Mouse (Mus musculus) hindbrain, postnatal 0 days (tissue): ENCODE data around the gene Pprc1. TPM values are rescaled to one million over a fixed set of nuclear protein-coding genes. Genes with fewer than 3 reads are reported as not detected.
A peak's percentile ranks its signal among the peaks of the same experiment; 100 is the strongest.

Experiments
- ATAC-seq: fragments of 200-750 bp; cut with Nextera tagmentation; 2 replicates; pipeline ENCODE4 v1.8.0; 2017; ENCODE audit warnings: mild to moderate bottlenecking, moderate TSS enrichment, moderate library complexity
- DNase-seq: peaks from one replicate; pipeline ENCODE4 v3.0.0-alpha.2; 2015; ENCODE audit warnings: low spot score
- H3K27ac ChIP-seq: fragments of 300-500 bp; sonication (generic); 2 replicates; pipeline ENCODE4 v1.5.1; 2014; ENCODE audit warnings: mild to moderate bottlenecking
- H3K27me3 ChIP-seq: fragments of 300-500 bp; sonication (generic); 2 replicates; pipeline ENCODE4 v1.6.1; 2014; ENCODE audit warnings: low read length, mixed read lengths; ENCODE audit not compliant: insufficient read depth
- H3K36me3 ChIP-seq: fragments of 300-500 bp; sonication (generic); 2 replicates; pipeline ENCODE4 v1.6.1; 2014; ENCODE audit warnings: low read length, mixed read lengths; ENCODE audit not compliant: insufficient read depth
- H3K4me1 ChIP-seq: fragments of 300-500 bp; sonication (generic); 2 replicates; pipeline ENCODE4 v1.6.1; 2014; ENCODE audit warnings: antibody characterized with exemption, low read length, mixed read lengths; ENCODE audit not compliant: insufficient read depth
- H3K4me2 ChIP-seq: fragments of 300-500 bp; sonication (generic); 2 replicates; pipeline ENCODE4 v1.6.1; 2014; ENCODE audit warnings: low read depth, mild to moderate bottlenecking, low read length, moderate library complexity, mixed read lengths
- H3K4me3 ChIP-seq: fragments of 300-500 bp; sonication (generic); 2 replicates; pipeline ENCODE4 v1.5.1; 2014; ENCODE audit warnings: low read length
- H3K9ac ChIP-seq: fragments of 300-500 bp; sonication (generic); replicated peaks from 2 replicates; pipeline ENCODE4 v1.6.1; 2014; ENCODE audit warnings: mild to moderate bottlenecking, low read length, moderate library complexity, mixed read lengths
- H3K9me3 ChIP-seq: fragments of 300-500 bp; sonication (generic); 2 replicates; pipeline ENCODE4 v1.6.1; 2016; ENCODE audit warnings: low read length, mixed read lengths
- CTCF ChIP-seq: IDR thresholded peaks from 2 replicates; pipeline ENCODE4 v1.5.1; 2016; ENCODE audit warnings: antibody characterized with exemption, control low read depth, low read depth
- whole genome bisulfite sequencing: fragments of 180-500 bp; shearing (Covaris S2); extraction: QIAGEN DNeasy Blood & Tissue Kit; methylation state at CpG from one replicate; pipeline ENCODE4 v1.1.7; 2014; 5-methylcytosine and 5-hydroxymethylcytosine counted together
- polyA plus RNA-seq: library from polyadenylated mRNA; unstranded; fragments of >200 nt; fragmentation: Nextera tagmentation; extraction: Ambion mirVana; gene quantifications from 2 replicates; pipeline ENCODE4 v1.2.1, GENCODE M21; 2015
- total RNA-seq: library from RNA; depleted of rRNA; stranded (reverse); fragments of >200 nt; gene quantifications from 2 replicates; pipeline ENCODE4 v1.2.3, GENCODE M21; 2014

Gene Pprc1
- total and polyA plus RNA-seq, 2 experiments from 2014 or later: 9.0 to 9.3 TPM

GRCm38 (mm10) chr19:46026567-46026966 lies 18.1 kb upstream of the Pprc1 start:
- WGBS: 38% methylated on average over 8 of the region's 8 CpGs
- Histone ChIP-seq H3K27ac (no peak overlapping the region), H3K36me3 (no peaks in the 10 kb centered on the region; the same call in 1 of the 2 replicates), H3K4me3 (no peak overlapping the region), H3K4me1 (no peaks in the 10 kb centered on the region), H3K27me3 (no peaks in the 10 kb centered on the region), H3K4me2 (no peak overlapping the region), H3K9ac (0 out of 2 replicates have a peak overlapping the region, but pooled peaks have one; percentile 9), H3K9me3 (no peaks in the 10 kb centered on the region)
- DNase-seq (no peak), ATAC-seq (no peak)
- TF ChIP-seq CTCF: no peak

GRCm38 (mm10) chr19:46028747-46029320 lies 15.9 kb upstream of the Pprc1 start:
- Histone ChIP-seq H3K9ac (no peak overlapping the region), H3K36me3 (peaks cover 23% of the 10 kb centered on the region), H3K9me3 (no peaks in the 10 kb centered on the region), H3K4me3 (no peak overlapping the region), H3K27ac (no peak overlapping the region), H3K4me1 (no peaks in the 10 kb centered on the region), H3K4me2 (no peak overlapping the region), H3K27me3 (no peaks in the 10 kb centered on the region)
- DNase-seq (no peak), ATAC-seq (no peak)
- TF ChIP-seq CTCF: peak; percentile 39
- WGBS: 75% methylated on average over 11 of the region's 11 CpGs

- H3K27me3 ChIP-seq: no peaks in the 10 kb centered on the region
- H3K27ac ChIP-seq: no peak overlapping the region
- ATAC-seq: no peak
- H3K36me3 ChIP-seq: peaks cover 31% of the 10 kb centered on the region
- 95% methylated on average over 1 of the region's 1 CpGs for WGBS
- H3K4me2 ChIP-seq: no peak overlapping the region
- H3K9me3 ChIP-seq: no peaks in the 10 kb centered on the region
- TF ChIP-seq CTCF: no peak
- no peak overlapping the region for H3K4me3 ChIP-seq
- H3K9ac ChIP-seq: no peak overlapping the region
- no peaks in the 10 kb centered on the region for H3K4me1 ChIP-seq
- no peak for DNase-seq
These were observed 15.0 kb upstream of the Pprc1 start for GRCm38 (mm10) chr19:46029652-46030051.

DNA sequence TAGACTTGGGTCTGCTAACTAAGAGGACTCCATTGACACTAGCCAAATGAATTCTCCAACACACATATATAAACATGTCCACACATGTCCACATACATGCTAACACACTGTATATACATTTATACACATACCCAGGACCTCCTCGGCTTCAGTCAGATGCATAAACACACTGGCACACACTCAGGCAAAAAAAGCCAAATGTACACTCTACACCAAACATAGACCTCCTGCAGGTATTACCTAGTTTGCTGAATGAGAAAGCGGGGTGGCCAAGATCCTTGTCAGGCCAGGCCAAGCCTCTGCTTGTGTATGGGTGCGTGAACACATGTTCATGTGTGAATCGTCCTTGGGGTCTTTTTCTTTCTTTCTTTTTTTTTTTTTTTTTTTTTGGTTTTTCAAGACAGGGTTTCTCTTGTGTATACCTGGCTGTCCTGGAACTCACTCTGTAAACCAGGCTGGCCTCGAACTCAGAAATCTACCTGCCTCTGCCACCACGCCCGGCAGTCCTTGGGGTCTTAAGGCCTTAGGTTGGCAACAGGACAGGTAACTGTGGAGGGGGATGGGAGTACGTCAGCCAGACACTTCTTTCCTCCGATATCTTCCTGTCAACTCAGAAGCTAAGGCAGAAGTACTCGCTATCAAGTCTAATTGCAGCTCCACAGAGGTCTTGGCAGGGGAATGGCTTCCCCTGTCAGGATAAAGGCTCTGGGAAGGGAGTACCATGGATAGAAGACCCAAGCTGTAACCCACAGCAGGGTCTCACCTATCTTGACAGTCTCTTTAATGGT lies 14.3 kb upstream of the Pprc1 start:
- Histone ChIP-seq H3K4me2 (no peak overlapping the region), H3K36me3 (peaks cover 38% of the 10 kb centered on the region), H3K27me3 (no peaks in the 10 kb centered on the region), H3K9me3 (no peaks in the 10 kb centered on the region), H3K4me1 (no peaks in the 10 kb centered on the region), H3K9ac (no peak overlapping the region), H3K27ac (no peak overlapping the region), H3K4me3 (no peak overlapping the region)
- 93% methylated on average over 10 of the region's 10 CpGs for WGBS
- DNase-seq: no peak
- TF ChIP-seq CTCF: no peak
- ATAC-seq: no peak

- WGBS: 60% methylated on average over 9 of the region's 9 CpGs
- H3K36me3 ChIP-seq: peaks cover 45% of the 10 kb centered on the region
- TF ChIP-seq CTCF: no peak
- no peak overlapping the region for H3K4me3 ChIP-seq
- no peaks in the 10 kb centered on the region for H3K27me3 ChIP-seq
- H3K27ac ChIP-seq: no peak overlapping the region
- H3K4me2 ChIP-seq: no peak overlapping the region
- 0 out of 2 replicates have a peak, but pooled peaks cover 3% of the 10 kb centered on the region for H3K4me1 ChIP-seq
- H3K9ac ChIP-seq: no peak overlapping the region
- ATAC-seq (no peak), DNase-seq (no peak)
- H3K9me3 ChIP-seq: no peaks in the 10 kb centered on the region
These were observed 12.8 kb upstream of the Pprc1 start for GRCm38 (mm10) chr19:46031689-46032432.

GRCm38 (mm10) chr19:46032731-46033510 lies 11.8 kb upstream of the Pprc1 start:
- TF ChIP-seq CTCF: no peak
- peaks cover 11% of the 10 kb centered on the region for H3K4me1 ChIP-seq
- H3K4me2 ChIP-seq: no peak overlapping the region
- DNase-seq: no peak
- H3K27me3 ChIP-seq: no peaks in the 10 kb centered on the region
- H3K4me3 ChIP-seq: no peak overlapping the region
- H3K9ac ChIP-seq: no peak overlapping the region
- no peak for ATAC-seq
- 72% methylated on average over 26 of the region's 26 CpGs for whole genome bisulfite sequencing
- H3K27ac ChIP-seq: no peak overlapping the region
- no peaks in the 10 kb centered on the region for H3K9me3 ChIP-seq
- peaks cover 45% of the 10 kb centered on the region for H3K36me3 ChIP-seq
